Mouse (Mus musculus) midbrain, embryonic 12.5 days (tissue): ENCODE data around the gene Dad1. TPM values are rescaled to one million over a fixed set of nuclear protein-coding genes. Genes with fewer than 3 reads are reported as not detected.
A peak's percentile ranks its signal among the peaks of the same experiment; 100 is the strongest.

Source experiments
- ATAC-seq: fragments of 200-750 bp; cut with Nextera tagmentation; 2 replicates; pipeline ENCODE4 v1.8.0; 2017; ENCODE audit warnings: low read depth, moderate TSS enrichment, moderate library complexity; ENCODE audit not compliant: low FRiP score
- H3K27ac ChIP-seq: fragments of 300-500 bp; sonication (generic); replicated peaks from 2 replicates; pipeline ENCODE4 v1.5.1; 2016; ENCODE audit warnings: mild to moderate bottlenecking
- H3K27me3 ChIP-seq: fragments of 300-500 bp; sonication (generic); 2 replicates; pipeline ENCODE4 v1.6.1; 2016; ENCODE audit warnings: mild to moderate bottlenecking
- H3K36me3 ChIP-seq: fragments of 300-500 bp; sonication (generic); 2 replicates; pipeline ENCODE4 v1.6.1; 2016
- H3K4me1 ChIP-seq: fragments of 300-500 bp; sonication (generic); 2 replicates; pipeline ENCODE4 v1.6.1; 2016
- H3K4me2 ChIP-seq: fragments of 300-500 bp; sonication (generic); replicated peaks from 2 replicates; pipeline ENCODE4 v1.6.1; 2016; ENCODE audit warnings: mild to moderate bottlenecking, moderate library complexity
- H3K4me3 ChIP-seq: fragments of 300-500 bp; sonication (generic); 2 replicates; pipeline ENCODE4 v1.5.1; 2016; ENCODE audit warnings: mild to moderate bottlenecking
- H3K9ac ChIP-seq: fragments of 300-500 bp; sonication (generic); replicated peaks from 2 replicates; pipeline ENCODE4 v1.6.1; 2016; ENCODE audit warnings: mild to moderate bottlenecking, moderate library complexity
- H3K9me3 ChIP-seq: fragments of 300-500 bp; sonication (generic); 2 replicates; pipeline ENCODE4 v1.6.1; 2016; ENCODE audit warnings: mild to moderate bottlenecking
- WGBS: fragments of 180-500 bp; shearing (Covaris S2); methylation state at CpG from one replicate; pipeline ENCODE4 v1.1.7; 2016; 5-methylcytosine and 5-hydroxymethylcytosine counted together
- polyA plus RNA-seq: library from polyadenylated mRNA; unstranded; fragments of >200 nt; fragmentation: Nextera tagmentation; extraction: Ambion mirVana; gene quantifications from 2 replicates; pipeline ENCODE4 v1.2.1, GENCODE M21; 2016

Dad1 gene
- polyA plus RNA-seq, 1 experiment from 2014 or later = 220 TPM

- Histone ChIP-seq H3K9ac (no peak overlapping the region), H3K4me2 (no peak overlapping the region), H3K4me3 (no peak overlapping the region), H3K36me3 (no peaks in the 10 kb centered on the region), H3K27ac (no peak overlapping the region), H3K9me3 (no peaks in the 10 kb centered on the region), H3K4me1 (no peaks in the 10 kb centered on the region), H3K27me3 (no peaks in the 10 kb centered on the region)
- 62% methylated on average over 8 of the region's 8 CpGs for WGBS
- ATAC-seq = no peak
These were observed 53.5 kb downstream of the Dad1 start for GRCm38 (mm10) chr14:54200363-54200762.

- Histone ChIP-seq H3K9me3 (no peaks in the 10 kb centered on the region), H3K9ac (no peak overlapping the region), H3K27ac (no peak overlapping the region), H3K4me2 (no peak overlapping the region), H3K4me3 (no peak overlapping the region), H3K4me1 (no peaks in the 10 kb centered on the region), H3K27me3 (no peaks in the 10 kb centered on the region), H3K36me3 (no peaks in the 10 kb centered on the region)
- WGBS = 89% methylated on average over 8 of the region's 8 CpGs
- no peak for ATAC-seq
These were observed 54.2 kb downstream of the Dad1 start for GRCm38 (mm10) chr14:54199662-54200061.

GRCm38 (mm10) chr14:54197740-54198139, 56.2 kb downstream of the Dad1 start:
- WGBS = 77% methylated on average over 3 of the region's 3 CpGs
- no peak overlapping the region for H3K4me3 ChIP-seq
- H3K4me1 ChIP-seq = no peaks in the 10 kb centered on the region
- no peak overlapping the region for H3K4me2 ChIP-seq
- no peak overlapping the region for H3K27ac ChIP-seq
- H3K9me3 ChIP-seq = no peaks in the 10 kb centered on the region
- H3K9ac ChIP-seq = no peak overlapping the region
- H3K27me3 ChIP-seq = no peaks in the 10 kb centered on the region
- ATAC-seq = no peak
- no peaks in the 10 kb centered on the region for H3K36me3 ChIP-seq

- 80% methylated on average over 6 of the region's 6 CpGs for WGBS
- 0 out of 2 replicates have a peak, but pooled peaks have one; percentile 23 for ATAC-seq
These were observed 58.0 kb downstream of the Dad1 start for GRCm38 (mm10) chr14:54195838-54196423.

GRCm38 (mm10) chr14:54193354-54194133, 60.4 kb downstream of the Dad1 start:
- Histone ChIP-seq H3K27me3 (no peaks in the 10 kb centered on the region), H3K4me1 (peaks cover 20% of the 10 kb centered on the region), H3K9ac (no peak overlapping the region), H3K27ac (0 out of 2 replicates have a peak overlapping the region, but pooled peaks have one; percentile 4), H3K4me3 (no peak overlapping the region), H3K4me2 (no peak overlapping the region), H3K36me3 (no peaks in the 10 kb centered on the region), H3K9me3 (no peaks in the 10 kb centered on the region)
- no peak for ATAC-seq
- WGBS = 85% methylated on average over 9 of the region's 9 CpGs

More at GRCm38 (mm10) chr14:54195838-54196423, 58.0 kb downstream of the Dad1 start:
- Histone ChIP-seq H3K4me3 (no peak overlapping the region), H3K4me2 (no peak overlapping the region), H3K9ac (no peak overlapping the region), H3K9me3 (no peaks in the 10 kb centered on the region), H3K36me3 (no peaks in the 10 kb centered on the region), H3K27me3 (no peaks in the 10 kb centered on the region), H3K4me1 (peaks cover 12% of the 10 kb centered on the region), H3K27ac (no peak overlapping the region)

- Histone ChIP-seq H3K9ac (no peak overlapping the region), H3K36me3 (no peaks in the 10 kb centered on the region), H3K27me3 (no peaks in the 10 kb centered on the region), H3K4me2 (no peak overlapping the region), H3K4me3 (no peak overlapping the region), H3K27ac (no peak overlapping the region), H3K4me1 (peaks cover 22% of the 10 kb centered on the region), H3K9me3 (no peaks in the 10 kb centered on the region)
- ATAC-seq = no peak
- WGBS = 64% methylated on average over 3 of the region's 3 CpGs
These were observed 61.4 kb downstream of the Dad1 start for GRCm38 (mm10) chr14:54192462-54192847.

- H3K4me2 ChIP-seq = no peak overlapping the region
These were observed 62.1 kb downstream of the Dad1 start for GRCm38 (mm10) chr14:54191594-54192461.

GRCm38 (mm10) chr14:54191026-54191390, 62.9 kb downstream of the Dad1 start:
- Histone ChIP-seq H3K4me3 (no peak overlapping the region), H3K36me3 (no peaks in the 10 kb centered on the region), H3K27ac (peak overlapping the region; percentile 3; the same call in 1 of the 2 replicates), H3K4me1 (peaks cover 34% of the 10 kb centered on the region), H3K9me3 (no peaks in the 10 kb centered on the region), H3K9ac (no peak overlapping the region), H3K4me2 (no peak overlapping the region), H3K27me3 (no peaks in the 10 kb centered on the region)
- 36% methylated on average over 4 of the region's 4 CpGs for WGBS
- ATAC-seq = no peak

More at GRCm38 (mm10) chr14:54191594-54192461, 62.1 kb downstream of the Dad1 start:
- Histone ChIP-seq H3K27ac (no peak overlapping the region), H3K36me3 (no peaks in the 10 kb centered on the region), H3K27me3 (no peaks in the 10 kb centered on the region), H3K9me3 (no peaks in the 10 kb centered on the region), H3K4me1 (peaks cover 28% of the 10 kb centered on the region), H3K4me3 (no peak overlapping the region), H3K9ac (no peak overlapping the region)
- 68% methylated on average over 18 of the region's 18 CpGs for WGBS
- no peak for ATAC-seq

- Histone ChIP-seq H3K4me3 (no peak overlapping the region), H3K27ac (peak overlapping the region; percentile 3; the same call in 1 of the 2 replicates), H3K9me3 (no peaks in the 10 kb centered on the region), H3K27me3 (no peaks in the 10 kb centered on the region), H3K9ac (no peak overlapping the region), H3K4me2 (no peak overlapping the region), H3K4me1 (peaks cover 38% of the 10 kb centered on the region), H3K36me3 (no peaks in the 10 kb centered on the region)
- no peak for ATAC-seq
- WGBS = 33% methylated on average over 7 of the region's 7 CpGs
These were observed 63.4 kb downstream of the Dad1 start for GRCm38 (mm10) chr14:54190305-54191025.

- ATAC-seq = no peak
- Histone ChIP-seq H3K4me1 (peaks cover 48% of the 10 kb centered on the region), H3K4me2 (no peak overlapping the region), H3K9me3 (no peaks in the 10 kb centered on the region), H3K27ac (no peak overlapping the region), H3K27me3 (no peaks in the 10 kb centered on the region), H3K4me3 (no peak overlapping the region), H3K9ac (no peak overlapping the region), H3K36me3 (no peaks in the 10 kb centered on the region)
- 83% methylated on average over 3 of the region's 3 CpGs for WGBS
These were observed 64.6 kb downstream of the Dad1 start for GRCm38 (mm10) chr14:54189255-54189654.

GRCm38 (mm10) chr14:54187211-54187610, 66.7 kb downstream of the Dad1 start:
- 43% methylated on average over 6 of the region's 6 CpGs for WGBS
- no peaks in the 10 kb centered on the region for H3K27me3 ChIP-seq
- peaks cover 49% of the 10 kb centered on the region for H3K4me1 ChIP-seq
- H3K36me3 ChIP-seq = no peaks in the 10 kb centered on the region
- ATAC-seq = no peak
- no peak overlapping the region for H3K9ac ChIP-seq
- no peaks in the 10 kb centered on the region for H3K9me3 ChIP-seq
- no peak overlapping the region for H3K4me3 ChIP-seq
- no peak overlapping the region for H3K4me2 ChIP-seq
- no peak overlapping the region for H3K27ac ChIP-seq
